In genomic region chr6:90484876-90485275, GRCm38 (mm10) we compare ENCODE assay signal across 23 mouse cellular contexts. TPM values are rescaled to one million over a fixed set of nuclear protein-coding genes. Genes with fewer than 3 reads are reported as not detected.
"Had no signal": no experiment of that assay in that cellular context is flagged by ENCODE, and none has a peak within 500 bp of the region (broad histone marks: within the 10 kb centered on the region; RNA-seq: fewer than 3 reads in every experiment).

No protein-coding gene starts in this region.

- H3K36me3 ChIP-seq: kidney, embryonic 15.5 days; liver, embryonic 13.5 days; neural tube, embryonic 13.5 days had no signal

- H3K9ac ChIP-seq: kidney, embryonic 15.5 days; liver, embryonic 13.5 days; neural tube, embryonic 13.5 days had no signal

- DNase-seq: kidney, adult 2 months; kidney, postnatal 10 days; kidney, postnatal 36 days; layer of hippocampus, adult 9-11 months; liver, embryonic 13.5 days; lung, adult 2 months; lung, postnatal 14 days; lung, postnatal 4 days; midbrain, embryonic 14.5 days; retina, postnatal 1 day; thymus, adult 2 months; thymus, postnatal 14 days; thymus, postnatal 4 days had no signal

- H3K27ac ChIP-seq: kidney, embryonic 15.5 days; liver, embryonic 13.5 days; neural tube, embryonic 13.5 days; stomach, postnatal 0 days had no signal

- H3K9me3 ChIP-seq: kidney, embryonic 15.5 days; liver, embryonic 13.5 days; neural tube, embryonic 13.5 days had no signal

- ATAC-seq: intestine, postnatal 0 days had no signal

- H3K4me2 ChIP-seq: kidney, embryonic 15.5 days; liver, embryonic 13.5 days; midbrain, embryonic 11.5 days; neural tube, embryonic 13.5 days had no signal

- H3K27me3 ChIP-seq: kidney, embryonic 15.5 days; liver, embryonic 13.5 days; neural tube, embryonic 13.5 days had no signal

- H3K4me1 ChIP-seq: neural tube, embryonic 13.5 days had no signal

- H3K4me3 ChIP-seq: kidney, embryonic 15.5 days; liver, embryonic 13.5 days; myocyte; neural tube, embryonic 13.5 days had no signal

RNA-seq across cellular contexts. Expression of gene Aldh1l1, which starts 1.4 kb away (rescaled TPM):
- total RNA-seq: monocyte, adult 5-6 weeks; neutrophil, adult 5-6 weeks had no signal

RNA-seq across cellular contexts. Expression of gene Klf15, which starts 22.5 kb away (rescaled TPM):
- total RNA-seq: megakaryocyte-erythroid progenitor cell, adult 5-6 weeks; monocyte, adult 5-6 weeks; neutrophil, adult 5-6 weeks had no signal

RNA-seq across cellular contexts. Expression of gene Cfap100, which starts 56.3 kb away (rescaled TPM):
- total RNA-seq: megakaryocyte progenitor cell, adult 5-6 weeks; megakaryocyte-erythroid progenitor cell, adult 5-6 weeks; monocyte, adult 5-6 weeks had no signal
- polyA plus RNA-seq: intestine, postnatal 0 days; liver, embryonic 13.5 days had no signal
